Mouse (Mus musculus) liver, embryonic 11.5 days (tissue): ENCODE measurements around the gene Meig1. TPM values are rescaled to one million over a fixed set of nuclear protein-coding genes. Genes with fewer than 3 reads are reported as not detected.
"Not testable (repeated sequence)": the region's sequence is repeated elsewhere in the genome, so short reads cannot be mapped to it uniquely, and the experiment has no call there.

ENCODE experiments used
- ATAC-seq: fragments of 200-750 bp; cut with Nextera tagmentation; replicated peaks from 2 replicates; pipeline ENCODE4 v1.8.0; 2017; ENCODE audit warnings: moderate number of reproducible peaks, mild to moderate bottlenecking, moderate TSS enrichment, moderate library complexity; ENCODE audit not compliant: low FRiP score
- DNase-seq: peaks from one replicate; pipeline ENCODE4 v3.0.0-alpha.2; 2017; ENCODE audit warnings: low spot score
- H3K27ac ChIP-seq: fragments of 300-500 bp; sonication (generic); 2 replicates; pipeline ENCODE4 v1.5.1; 2014; ENCODE audit warnings: mild to moderate bottlenecking, low read depth, low read length, control low read depth
- H3K27me3 ChIP-seq: fragments of 300-500 bp; sonication (generic); replicated peaks from 2 replicates; pipeline ENCODE4 v1.6.1; 2014; ENCODE audit warnings: low read length, mixed read lengths; ENCODE audit not compliant: control insufficient read depth, insufficient read depth
- H3K36me3 ChIP-seq: fragments of 300-500 bp; sonication (generic); 2 replicates; pipeline ENCODE4 v1.6.1; 2014; ENCODE audit warnings: mild to moderate bottlenecking, low read length, moderate library complexity, mixed read lengths; ENCODE audit not compliant: control insufficient read depth, insufficient read depth
- H3K4me1 ChIP-seq: fragments of 300-500 bp; sonication (generic); replicated peaks from 2 replicates; pipeline ENCODE4 v1.6.1; 2014; ENCODE audit warnings: low read length, mixed read lengths; ENCODE audit not compliant: control insufficient read depth, insufficient read depth
- H3K4me2 ChIP-seq: fragments of 300-500 bp; sonication (generic); 2 replicates; pipeline ENCODE4 v1.6.1; 2014; ENCODE audit warnings: mild to moderate bottlenecking, control low read depth, moderate library complexity
- H3K4me3 ChIP-seq: fragments of 300-500 bp; sonication (generic); 2 replicates; pipeline ENCODE4 v1.5.1; 2014; ENCODE audit warnings: low read depth, low read length, control low read depth
- H3K9ac ChIP-seq: fragments of 300-500 bp; sonication (generic); 2 replicates; pipeline ENCODE4 v1.6.1; 2014; ENCODE audit warnings: low read depth, low read length, control low read depth
- H3K9me3 ChIP-seq: fragments of 300-500 bp; sonication (generic); 2 replicates; pipeline ENCODE4 v1.6.1; 2016; ENCODE audit warnings: low read length, inconsistent platforms, mixed read lengths; ENCODE audit not compliant: control insufficient read depth
- WGBS: fragments of 180-500 bp; shearing (Covaris S2); extraction: QIAGEN DNeasy Blood & Tissue Kit; methylation state at CpG from one replicate; pipeline ENCODE4 v1.1.7; 2014; 5-methylcytosine and 5-hydroxymethylcytosine counted together
- polyA plus RNA-seq: library from polyadenylated mRNA; unstranded; fragments of >200 nt; fragmentation: Nextera tagmentation; extraction: Ambion mirVana; gene quantifications from 2 replicates; pipeline ENCODE4 v1.2.1, GENCODE M21; 2014

The Meig1 gene
- polyA plus RNA-seq, 1 experiment from 2014 or later, result not detected

DNA sequence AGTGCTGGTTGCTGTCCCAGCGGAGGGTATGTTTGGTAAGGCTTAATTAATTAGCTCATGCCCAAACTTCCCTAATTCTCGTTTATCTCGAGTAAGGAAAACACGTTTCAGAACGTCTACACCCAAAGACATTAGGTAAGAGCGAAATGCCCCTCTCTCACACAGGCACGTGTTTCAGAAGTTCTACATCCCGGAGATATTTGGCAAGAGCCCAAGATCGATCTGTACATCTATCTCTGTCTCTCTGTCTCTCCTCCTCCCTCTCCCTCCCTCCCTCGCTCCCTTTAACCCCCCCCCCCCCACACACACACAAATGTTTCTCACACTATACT, 2.1 kb upstream of the Meig1 start:
- no peak overlapping the region for H3K27ac ChIP-seq
- ATAC-seq, result peak; percentile 18
- peak overlapping the region; percentile 82 for H3K9ac ChIP-seq
- peak overlapping the region; percentile 90 for H3K4me2 ChIP-seq
- H3K4me1 ChIP-seq, result peaks cover 3% of the 10 kb centered on the region; the same call in 1 of the 2 replicates
- H3K36me3 ChIP-seq, result no peaks in the 10 kb centered on the region
- WGBS, result 5% methylated on average over 10 of the region's 10 CpGs
- no peaks in the 10 kb centered on the region for H3K27me3 ChIP-seq
- H3K9me3 ChIP-seq, result no peaks in the 10 kb centered on the region
- H3K4me3 ChIP-seq, result peak overlapping the region; percentile 75
- no peak for DNase-seq

DNA sequence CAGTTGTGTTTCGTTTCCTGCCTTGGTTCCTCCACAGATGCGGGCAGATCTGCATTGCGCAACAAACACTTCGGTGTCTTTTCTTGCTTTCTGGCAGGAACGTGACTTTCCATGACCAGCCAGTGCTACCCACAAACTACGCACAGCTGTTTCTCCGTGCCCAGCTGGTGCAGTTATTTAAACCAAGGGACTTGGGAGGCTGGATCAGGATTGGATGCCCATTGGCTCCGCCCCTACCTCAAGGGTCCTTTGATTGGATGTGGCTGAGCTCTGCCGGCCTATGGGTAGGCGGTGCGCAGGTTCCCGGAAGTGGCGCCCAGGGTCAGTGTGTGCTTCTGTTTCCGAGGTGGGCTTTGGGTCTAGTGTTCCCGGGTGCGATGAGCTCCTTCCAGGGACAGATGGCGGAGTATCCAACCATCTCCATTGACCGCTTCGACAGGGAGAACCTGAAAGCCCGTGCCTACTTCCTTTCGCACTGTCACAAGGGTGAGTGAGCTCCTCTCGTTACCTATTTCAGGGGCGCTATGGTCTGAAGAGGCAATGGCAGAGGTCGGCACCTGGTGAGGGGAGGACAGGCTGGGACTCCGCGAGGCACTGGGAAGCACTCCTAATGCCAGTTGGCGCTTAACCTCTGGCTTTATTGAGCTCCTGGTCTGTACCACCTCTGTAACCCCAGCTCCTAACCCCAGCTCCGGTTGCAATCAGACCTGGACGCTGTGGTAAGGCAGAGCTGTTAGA, 1.6 kb upstream of the Meig1 start, which contains the start of gene Dclre1c:
TSS of gene Dclre1c (plus strand) at position 291 of the 738 bp plus-strand sequence.
- peak within 1 kb of the TSS; percentile 90 for H3K4me2 ChIP-seq
- WGBS, result 1% methylated on average over 29 of the region's 29 CpGs
- H3K9me3 ChIP-seq, result no peaks in the 10 kb centered on the region
- no peaks in the 10 kb centered on the region for H3K27me3 ChIP-seq
- H3K4me3 ChIP-seq, result peak within 1 kb of the TSS; percentile 75
- H3K9ac ChIP-seq, result peak within 1 kb of the TSS; percentile 82
- ATAC-seq (peak; percentile 99), DNase-seq (peak; percentile 84)
- peaks cover 3% of the 10 kb centered on the region; the same call in 1 of the 2 replicates for H3K4me1 ChIP-seq
- no peak within 1 kb of the TSS for H3K27ac ChIP-seq
- no peaks in the 10 kb centered on the region for H3K36me3 ChIP-seq

DNA sequence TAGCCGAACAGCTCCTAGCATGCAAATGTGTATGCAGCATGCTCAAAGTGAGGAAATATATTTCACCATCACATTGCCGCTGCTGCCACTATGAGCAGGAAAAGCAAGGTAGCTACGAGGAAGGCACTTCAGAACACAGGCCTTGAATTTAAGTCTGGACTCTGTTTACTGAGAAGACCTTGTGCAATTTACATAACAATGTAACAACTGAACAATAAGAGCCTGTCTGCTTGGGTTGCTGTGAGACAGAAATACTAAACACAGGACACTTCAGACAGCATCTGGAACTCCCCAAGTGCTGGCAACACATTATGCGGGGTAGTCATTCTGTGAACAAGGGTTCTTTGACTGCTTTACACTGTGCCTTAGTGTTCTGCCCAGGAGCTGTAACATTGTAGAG, 2.3 kb downstream of the Meig1 start:
- WGBS, result 79% methylated on average over 4 of the region's 4 CpGs
- ATAC-seq (no peak), DNase-seq (no peak)
- H3K9ac ChIP-seq, result no peak overlapping the region
- H3K4me3 ChIP-seq, result no peak overlapping the region
- no peak overlapping the region for H3K4me2 ChIP-seq
- no peaks in the 10 kb centered on the region for H3K36me3 ChIP-seq
- no peaks in the 10 kb centered on the region; the same call in 1 of the 2 replicates for H3K27me3 ChIP-seq
- H3K9me3 ChIP-seq, result no peaks in the 10 kb centered on the region
- peaks cover 3% of the 10 kb centered on the region; the same call in 1 of the 2 replicates for H3K4me1 ChIP-seq
- H3K27ac ChIP-seq, result no peak overlapping the region

DNA sequence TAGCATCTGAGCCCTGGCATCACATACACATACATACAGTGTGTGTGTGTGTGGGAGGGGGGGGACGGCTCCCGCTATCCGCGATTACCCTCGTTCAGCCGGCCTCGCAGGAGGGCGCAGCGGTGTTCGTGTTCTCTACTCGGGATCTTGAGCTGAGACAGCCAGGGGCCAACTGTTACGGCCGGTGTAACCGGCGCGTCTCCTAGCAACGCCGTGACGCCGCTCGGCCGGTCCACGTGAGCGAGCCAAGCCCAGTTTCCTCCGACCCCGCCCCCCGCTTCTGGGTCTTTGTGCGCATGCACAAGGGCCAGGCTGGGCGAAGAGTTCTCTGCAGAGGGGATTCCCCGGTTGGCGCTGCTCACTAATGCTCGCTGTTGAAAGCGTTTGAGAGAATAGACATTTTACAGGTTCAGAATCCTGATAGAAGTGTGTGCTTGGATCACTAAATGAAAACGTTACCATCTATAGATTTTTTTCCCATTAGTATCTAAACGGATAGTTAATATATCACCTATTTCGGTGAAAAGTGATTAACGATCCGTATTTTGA, 3.5 kb downstream of the Meig1 start:
- H3K4me3 ChIP-seq, result peak overlapping the region; percentile 55
- no peaks in the 10 kb centered on the region for H3K4me1 ChIP-seq
- peak overlapping the region; percentile 88 for H3K4me2 ChIP-seq
- peak; percentile 90 for ATAC-seq
- DNase-seq, result peak; percentile 91
- no peaks in the 10 kb centered on the region; the same call in 1 of the 2 replicates for H3K27me3 ChIP-seq
- H3K27ac ChIP-seq, result no peak overlapping the region
- no peaks in the 10 kb centered on the region for H3K36me3 ChIP-seq
- WGBS, result 3% methylated on average over 38 of the region's 38 CpGs
- H3K9me3 ChIP-seq, result no peaks in the 10 kb centered on the region
- H3K9ac ChIP-seq, result peak overlapping the region; percentile 37; the same call in 1 of the 2 replicates

DNA sequence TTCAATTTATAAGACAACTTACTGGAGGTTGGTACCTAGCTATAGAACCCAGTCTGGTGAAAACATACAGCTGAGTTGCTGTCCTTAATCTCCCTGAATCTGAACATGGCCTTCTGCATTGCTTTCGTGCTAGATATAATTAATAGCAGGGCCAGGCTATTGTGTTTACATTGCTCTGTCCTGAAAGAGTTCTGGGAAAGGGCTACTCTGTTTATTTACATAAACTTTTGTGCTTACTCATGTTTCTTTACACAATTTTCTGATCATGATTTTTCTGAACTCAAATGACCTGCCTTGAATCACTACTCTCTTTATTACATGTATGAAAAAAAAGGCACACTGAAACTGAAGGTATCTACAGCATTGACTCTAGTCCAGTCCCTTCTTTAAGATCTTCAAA, 6.8 kb downstream of the Meig1 start:
- Histone ChIP-seq H3K4me2 (no peak overlapping the region), H3K4me3 (no peak overlapping the region), H3K9me3 (no peaks in the 10 kb centered on the region), H3K27ac (no peak overlapping the region), H3K4me1 (no peaks in the 10 kb centered on the region), H3K27me3 (no peaks in the 10 kb centered on the region; the same call in 1 of the 2 replicates), H3K36me3 (no peaks in the 10 kb centered on the region), H3K9ac (no peak overlapping the region)
- DNase-seq, result no peak
- ATAC-seq, result no peak
- 60% methylated on average over 1 of the region's 1 CpGs for WGBS

DNA sequence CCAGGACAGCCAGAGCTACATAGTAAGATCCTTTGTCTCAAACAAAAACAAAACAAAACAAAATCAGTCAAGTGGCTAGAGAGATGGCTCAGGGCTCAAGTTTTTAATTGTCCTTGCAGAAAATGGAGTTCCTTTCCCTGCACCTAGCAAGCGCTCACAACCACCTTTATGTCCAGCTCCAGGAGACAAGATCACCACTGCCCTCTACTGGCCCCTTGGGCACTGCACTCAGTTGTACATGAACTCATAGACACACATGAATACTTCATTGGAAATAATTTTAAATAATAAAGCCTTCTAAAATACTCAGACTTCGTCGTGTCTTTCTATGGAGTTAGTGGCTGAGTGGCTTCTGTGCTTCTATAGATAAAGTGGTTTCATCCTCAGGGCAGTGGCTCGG, 8.2 kb downstream of the Meig1 start:
- no peak overlapping the region for H3K4me3 ChIP-seq
- no peak overlapping the region for H3K27ac ChIP-seq
- ATAC-seq, result no peak
- no peaks in the 10 kb centered on the region for H3K36me3 ChIP-seq
- no peak overlapping the region for H3K9ac ChIP-seq
- no peak overlapping the region for H3K4me2 ChIP-seq
- H3K9me3 ChIP-seq, result no peaks in the 10 kb centered on the region
- WGBS, result 31% methylated on average over 4 of the region's 4 CpGs
- H3K27me3 ChIP-seq, result no peaks in the 10 kb centered on the region; the same call in 1 of the 2 replicates
- no peak for DNase-seq
- H3K4me1 ChIP-seq, result no peaks in the 10 kb centered on the region

DNA sequence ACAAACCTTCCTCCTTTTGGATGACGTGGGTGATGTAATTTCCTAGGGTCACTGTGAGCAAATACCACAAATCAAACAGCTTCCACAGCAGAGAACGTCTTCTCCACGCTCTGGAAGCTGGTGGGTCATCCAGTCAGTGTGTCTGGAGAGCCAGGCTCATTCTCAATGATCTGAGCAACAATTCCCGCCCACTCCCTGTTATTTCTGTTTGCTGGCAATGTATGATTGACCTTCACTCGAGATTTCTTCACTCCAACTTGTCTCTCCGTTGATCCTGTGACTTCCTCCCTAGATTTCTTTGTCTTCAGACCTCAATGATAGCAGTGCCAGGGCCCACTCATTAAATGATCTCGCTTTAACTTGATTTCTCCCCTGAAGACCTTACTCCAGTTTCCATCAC, 14.7 kb downstream of the Meig1 start:
- no peak overlapping the region for H3K27ac ChIP-seq
- no peak for DNase-seq
- no peak overlapping the region for H3K4me2 ChIP-seq
- 63% methylated on average over 7 of the region's 7 CpGs for WGBS
- H3K27me3 ChIP-seq, result no peaks in the 10 kb centered on the region
- no peaks in the 10 kb centered on the region for H3K9me3 ChIP-seq
- no peaks in the 10 kb centered on the region for H3K4me1 ChIP-seq
- H3K9ac ChIP-seq, result no peak overlapping the region
- ATAC-seq, result no peak
- H3K4me3 ChIP-seq, result no peak overlapping the region
- H3K36me3 ChIP-seq, result no peaks in the 10 kb centered on the region

DNA sequence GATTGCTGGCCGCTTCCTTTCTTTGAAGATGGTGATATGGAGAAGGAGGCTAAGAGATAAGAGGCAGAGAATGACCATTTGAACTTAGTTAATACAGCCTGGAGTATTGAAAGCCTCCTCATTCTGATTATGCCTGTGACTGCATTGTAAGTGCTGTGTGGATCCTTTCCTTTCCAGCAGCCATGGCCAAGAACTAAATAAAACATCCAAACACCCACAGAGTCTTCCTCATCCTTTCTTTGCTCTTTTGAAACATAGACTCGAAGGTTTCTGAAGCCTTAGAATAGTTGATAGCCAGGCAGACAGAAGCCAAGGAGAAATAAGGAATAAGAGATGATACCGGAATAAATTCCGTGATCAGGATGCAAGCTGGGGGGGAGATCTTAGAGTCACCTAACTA, 16.5 kb downstream of the Meig1 start:
- WGBS, result 69% methylated on average over 4 of the region's 4 CpGs
- H3K36me3 ChIP-seq, result no peaks in the 10 kb centered on the region
- H3K9ac ChIP-seq, result no peak overlapping the region
- no peaks in the 10 kb centered on the region for H3K9me3 ChIP-seq
- no peak overlapping the region for H3K27ac ChIP-seq
- H3K4me3 ChIP-seq, result no peak overlapping the region
- H3K4me2 ChIP-seq, result no peak overlapping the region
- no peaks in the 10 kb centered on the region for H3K4me1 ChIP-seq
- ATAC-seq (no peak), DNase-seq (no peak)
- no peaks in the 10 kb centered on the region for H3K27me3 ChIP-seq

DNA sequence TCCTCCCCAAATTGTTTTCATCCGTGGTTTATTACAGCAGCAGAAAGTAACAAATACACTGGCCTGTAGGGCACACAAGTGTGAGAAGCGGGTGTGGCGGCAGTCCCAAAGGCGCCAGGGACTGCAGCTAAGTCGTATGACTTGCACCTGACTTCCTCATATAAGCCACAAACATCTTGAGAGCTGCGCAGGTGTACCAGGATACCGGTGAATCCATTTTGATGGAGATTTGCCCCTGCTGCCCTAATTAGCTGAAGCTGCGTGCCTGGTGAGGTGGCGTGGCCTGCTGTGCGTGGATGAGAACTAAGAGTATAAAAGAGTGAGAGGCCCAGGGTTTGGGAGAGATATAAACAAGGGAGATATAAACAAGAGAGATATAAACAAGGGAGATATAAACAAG, 25.3 kb downstream of the Meig1 start, which contains the start of gene Olah:
TSS of gene Olah (minus strand) at position 101 of the 400 bp plus-strand sequence.
- 61% methylated on average over 10 of the region's 10 CpGs for WGBS
- H3K4me2 ChIP-seq, H3K27ac ChIP-seq, H3K27me3 ChIP-seq, H3K9ac ChIP-seq, ATAC-seq, H3K4me1 ChIP-seq, H3K36me3 ChIP-seq, H3K4me3 ChIP-seq, DNase-seq, H3K9me3 ChIP-seq: not testable (repeated sequence)
